14 mouse cellular contexts compared by ENCODE assay signal in genomic region chr17:31113191-31113856, GRCm38 (mm10). TPM values are rescaled to one million over a fixed set of nuclear protein-coding genes. Genes with fewer than 3 reads are reported as not detected.
DNase-seq lines count a peak whose midpoint lies in the region; ATAC-seq and TF ChIP-seq lines count a peak whose summit lies in the region.
"Had no signal": no experiment of that assay in that cellular context is flagged by ENCODE, and none has a peak within 500 bp of the region (broad histone marks: within the 10 kb centered on the region; RNA-seq: fewer than 3 reads in every experiment).

No protein-coding gene starts in this region.

- no peak for ATAC-seq in midbrain, postnatal 0 days (ENCODE audit: low FRiP score)
- peak; percentile 26; the same call in 1 of the 2 replicates for ATAC-seq in embryonic facial prominence, embryonic 13.5 days (ENCODE audit: insufficient number of reproducible peaks, insufficient read depth, low FRiP score, low TSS enrichment, low read depth)
- ATAC-seq in midbrain, embryonic 13.5 days, result peak; percentile 19; the same call in 1 of the 2 replicates
- ATAC-seq in megakaryocyte, adult 5-6 weeks (ENCODE audit: poor library complexity, severe bottlenecking), result no peak
- ATAC-seq in monocyte, adult 5-6 weeks (replicated peaks; ENCODE audit: insufficient number of reproducible peaks, low FRiP score, low TSS enrichment, poor library complexity, severe bottlenecking), result no peak

- H3K36me3 ChIP-seq in midbrain, embryonic 10.5 days, result peaks cover 17% of the 10 kb centered on the region; the same call in 1 of the 2 replicates
- peaks cover 64% of the 10 kb centered on the region for H3K36me3 ChIP-seq in midbrain, postnatal 0 days (ENCODE audit: insufficient read depth, low read length)
- H3K36me3 ChIP-seq in embryonic facial prominence, embryonic 13.5 days, result peaks cover 14% of the 10 kb centered on the region; the same call in 1 of the 2 replicates
- peaks cover 75% of the 10 kb centered on the region for H3K36me3 ChIP-seq in midbrain, embryonic 13.5 days
- H3K36me3 ChIP-seq: limb, embryonic 15.5 days; lung, embryonic 15.5 days had no signal

- H3K9me3 ChIP-seq in midbrain, embryonic 10.5 days (replicated peaks), result no peaks in the 10 kb centered on the region
- no peaks in the 10 kb centered on the region for H3K9me3 ChIP-seq in midbrain, postnatal 0 days (ENCODE audit: low read length)
- no peaks in the 10 kb centered on the region for H3K9me3 ChIP-seq in embryonic facial prominence, embryonic 13.5 days
- H3K9me3 ChIP-seq in midbrain, embryonic 13.5 days, result no peaks in the 10 kb centered on the region
- H3K9me3 ChIP-seq: limb, embryonic 15.5 days; lung, embryonic 15.5 days had no signal

- peaks cover 47% of the 10 kb centered on the region for H3K4me1 ChIP-seq in midbrain, embryonic 10.5 days
- no peaks in the 10 kb centered on the region for H3K4me1 ChIP-seq in midbrain, postnatal 0 days (ENCODE audit: insufficient read depth, low read length)
- H3K4me1 ChIP-seq in embryonic facial prominence, embryonic 13.5 days, result peaks cover 19% of the 10 kb centered on the region
- H3K4me1 ChIP-seq in midbrain, embryonic 13.5 days (replicated peaks), result peaks cover 15% of the 10 kb centered on the region
- H3K4me1 ChIP-seq: lung, embryonic 15.5 days had no signal

- H3K4me3 ChIP-seq in midbrain, embryonic 10.5 days, result peak overlapping the region; percentile 21; the same call in 1 of the 2 replicates
- H3K4me3 ChIP-seq in midbrain, postnatal 0 days (ENCODE audit: low read depth, low read length), result no peak overlapping the region
- H3K4me3 ChIP-seq in embryonic facial prominence, embryonic 13.5 days, result no peak overlapping the region
- H3K4me3 ChIP-seq in midbrain, embryonic 13.5 days (replicated peaks), result no peak overlapping the region
- H3K4me3 ChIP-seq: limb, embryonic 15.5 days; lung, embryonic 15.5 days had no signal

- H3K27me3 ChIP-seq in midbrain, embryonic 10.5 days (ENCODE audit: low read depth, poor library complexity, severe bottlenecking), result peaks cover 4% of the 10 kb centered on the region; the same call in 1 of the 2 replicates
- no peaks in the 10 kb centered on the region for H3K27me3 ChIP-seq in midbrain, postnatal 0 days (ENCODE audit: insufficient read depth, low read length)
- H3K27me3 ChIP-seq in embryonic facial prominence, embryonic 13.5 days, result no peaks in the 10 kb centered on the region
- H3K27me3 ChIP-seq in midbrain, embryonic 13.5 days, result no peaks in the 10 kb centered on the region
- H3K27me3 ChIP-seq: limb, embryonic 15.5 days; lung, embryonic 15.5 days had no signal

- DNase-seq in midbrain, embryonic 10.5 days (ENCODE audit: low spot score), result peak; percentile 79
- DNase-seq in midbrain, postnatal 0 days (ENCODE audit: low spot score), result no peak
- DNase-seq in brain, embryonic 14.5 days (ENCODE audit: low read depth), result peak; percentile 69
- DNase-seq: cerebellum, postnatal 10 days; kidney, adult 11 months; kidney, postnatal 4 days had no signal

- no peak overlapping the region for H3K4me2 ChIP-seq in midbrain, postnatal 0 days (ENCODE audit: low read depth, low read length, poor library complexity, severe bottlenecking)
- H3K4me2 ChIP-seq in embryonic facial prominence, embryonic 13.5 days, result no peak overlapping the region
- H3K4me2 ChIP-seq in midbrain, embryonic 13.5 days (replicated peaks), result no peak overlapping the region
- H3K4me2 ChIP-seq: limb, embryonic 15.5 days; lung, embryonic 15.5 days had no signal

- no peak overlapping the region for H3K9ac ChIP-seq in midbrain, postnatal 0 days (replicated peaks; ENCODE audit: low read length, poor library complexity, severe bottlenecking)
- no peak overlapping the region for H3K9ac ChIP-seq in embryonic facial prominence, embryonic 13.5 days
- no peak overlapping the region for H3K9ac ChIP-seq in midbrain, embryonic 13.5 days (replicated peaks)
- H3K9ac ChIP-seq: limb, embryonic 15.5 days; lung, embryonic 15.5 days had no signal

- 35% methylated on average over 9 of the region's 9 CpGs for WGBS in midbrain, embryonic 10.5 days
- WGBS in midbrain, postnatal 0 days, result 21% methylated on average over 9 of the region's 9 CpGs
- 43% methylated on average over 9 of the region's 9 CpGs for WGBS in embryonic facial prominence, embryonic 13.5 days
- 16% methylated on average over 9 of the region's 9 CpGs for WGBS in midbrain, embryonic 13.5 days

- TF ChIP-seq POLR2A in brain, embryonic 14.5 days (IDR thresholded peaks at IDR 0.05; ENCODE audit: borderline replicate concordance, extremely low read depth, insufficient read depth, insufficient read length, poor library complexity, severe bottlenecking), result no peak

- peak overlapping the region; percentile 85 for H3K27ac ChIP-seq in midbrain, embryonic 10.5 days (replicated peaks)
- no peak overlapping the region for H3K27ac ChIP-seq in midbrain, postnatal 0 days (ENCODE audit: low read depth, low read length)
- H3K27ac ChIP-seq in embryonic facial prominence, embryonic 13.5 days, result peak overlapping the region; percentile 83
- H3K27ac ChIP-seq in midbrain, embryonic 13.5 days, result peak overlapping the region; percentile 61
- H3K27ac ChIP-seq: limb, embryonic 15.5 days; lung, embryonic 15.5 days had no signal

- no peak for TF ChIP-seq CTCF in midbrain, postnatal 0 days (IDR thresholded peaks at IDR 0.05)
- TF ChIP-seq CTCF in brain, embryonic 14.5 days (IDR thresholded peaks at IDR 0.05; ENCODE audit: borderline replicate concordance, extremely low read depth, insufficient read depth, insufficient read length), result no peak

RNA-seq across cellular contexts. Expression of gene Tff3, which starts 16.1 kb away (rescaled TPM):
- polyA plus RNA-seq in midbrain, embryonic 10.5 days (2016; fragmentation: Nextera tagmentation; extraction: Ambion mirVana), result 1.2 TPM in 1 of 2 replicates, not detected in the other
- total RNA-seq in midbrain, postnatal 0 days (2014; rRNA removed), result not detected in 2 replicates
- polyA plus RNA-seq in midbrain, postnatal 0 days (2015; fragmentation: Nextera tagmentation; extraction: Ambion mirVana), result 0.52 and 0.83 TPM in 2 replicates
- 0.97 and 1.1 TPM in 2 replicates for polyA plus RNA-seq in brain, embryonic 14.5 days (2012; rRNA removed)
- 5.7 TPM in 1 of 2 replicates, not detected in the other for polyA plus RNA-seq in embryonic facial prominence, embryonic 13.5 days (2015; fragmentation: Nextera tagmentation; extraction: Ambion mirVana)
- polyA plus RNA-seq in midbrain, embryonic 13.5 days (2015; fragmentation: Nextera tagmentation; extraction: Ambion mirVana), result 0.97 and 2.0 TPM in 2 replicates
- not detected in 2 replicates for total RNA-seq in megakaryocyte, adult 5-6 weeks (2015)
- total RNA-seq in megakaryocyte, adult 5-6 weeks (2017), result not detected in 2 replicates
- not detected in 3 replicates for total RNA-seq in monocyte, adult 5-6 weeks (2017)
- total RNA-seq: megakaryocyte-erythroid progenitor cell, adult 5-6 weeks had no signal
- polyA plus RNA-seq: heart, postnatal 0 days had no signal

RNA-seq across cellular contexts. Expression of gene Tff2, which starts 30.8 kb away (rescaled TPM):
- polyA plus RNA-seq in midbrain, embryonic 10.5 days (2016; fragmentation: Nextera tagmentation; extraction: Ambion mirVana), result not detected in 2 replicates
- total RNA-seq in midbrain, postnatal 0 days (2014; rRNA removed), result not detected in 2 replicates
- not detected in 2 replicates for polyA plus RNA-seq in midbrain, postnatal 0 days (2015; fragmentation: Nextera tagmentation; extraction: Ambion mirVana)
- not detected in 2 replicates for polyA plus RNA-seq in brain, embryonic 14.5 days (2012; rRNA removed)
- not detected in 2 replicates for polyA plus RNA-seq in embryonic facial prominence, embryonic 13.5 days (2015; fragmentation: Nextera tagmentation; extraction: Ambion mirVana)
- polyA plus RNA-seq in midbrain, embryonic 13.5 days (2015; fragmentation: Nextera tagmentation; extraction: Ambion mirVana), result not detected in 2 replicates
- not detected in 2 replicates for total RNA-seq in megakaryocyte, adult 5-6 weeks (2015)
- not detected in 2 replicates for total RNA-seq in megakaryocyte, adult 5-6 weeks (2017)
- not detected in 3 replicates for total RNA-seq in monocyte, adult 5-6 weeks (2017)
- total RNA-seq: megakaryocyte-erythroid progenitor cell, adult 5-6 weeks had no signal
- polyA plus RNA-seq: heart, postnatal 0 days; limb, embryonic 15.5 days; lung, embryonic 15.5 days had no signal

RNA-seq across cellular contexts. Expression of gene Tff1, which starts 51.8 kb away (rescaled TPM):
- polyA plus RNA-seq in midbrain, embryonic 10.5 days (2016; fragmentation: Nextera tagmentation; extraction: Ambion mirVana), result not detected in 2 replicates
- total RNA-seq in midbrain, postnatal 0 days (2014; rRNA removed), result not detected in 2 replicates
- not detected in 2 replicates for polyA plus RNA-seq in midbrain, postnatal 0 days (2015; fragmentation: Nextera tagmentation; extraction: Ambion mirVana)
- not detected in 2 replicates for polyA plus RNA-seq in brain, embryonic 14.5 days (2012; rRNA removed)
- polyA plus RNA-seq in embryonic facial prominence, embryonic 13.5 days (2015; fragmentation: Nextera tagmentation; extraction: Ambion mirVana), result not detected in 2 replicates
- not detected in 2 replicates for polyA plus RNA-seq in midbrain, embryonic 13.5 days (2015; fragmentation: Nextera tagmentation; extraction: Ambion mirVana)
- total RNA-seq in megakaryocyte, adult 5-6 weeks (2015), result not detected in 2 replicates
- total RNA-seq in megakaryocyte, adult 5-6 weeks (2017), result not detected in 2 replicates
- total RNA-seq in monocyte, adult 5-6 weeks (2017), result not detected in 3 replicates
- total RNA-seq: megakaryocyte-erythroid progenitor cell, adult 5-6 weeks had no signal
- polyA plus RNA-seq: heart, postnatal 0 days; limb, embryonic 15.5 days; lung, embryonic 15.5 days had no signal

RNA-seq across cellular contexts. Expression of gene Abcg1, which starts 55.8 kb away (rescaled TPM):
- 5.8 and 9.0 TPM in 2 replicates for polyA plus RNA-seq in midbrain, embryonic 10.5 days (2016; fragmentation: Nextera tagmentation; extraction: Ambion mirVana)
- total RNA-seq in midbrain, postnatal 0 days (2014; rRNA removed), result 29.2 and 38.7 TPM in 2 replicates
- polyA plus RNA-seq in midbrain, postnatal 0 days (2015; fragmentation: Nextera tagmentation; extraction: Ambion mirVana), result 19.6 and 20.7 TPM in 2 replicates
- polyA plus RNA-seq in brain, embryonic 14.5 days (2012; rRNA removed), result 8.7 and 12.8 TPM in 2 replicates
- polyA plus RNA-seq in embryonic facial prominence, embryonic 13.5 days (2015; fragmentation: Nextera tagmentation; extraction: Ambion mirVana), result 14.2 and 14.9 TPM in 2 replicates
- 21.8 and 24.4 TPM in 2 replicates for polyA plus RNA-seq in midbrain, embryonic 13.5 days (2015; fragmentation: Nextera tagmentation; extraction: Ambion mirVana)
- 13.2 and 20.1 TPM in 2 replicates for total RNA-seq in megakaryocyte, adult 5-6 weeks (2015)
- 19.2 and 23.7 TPM in 2 replicates for total RNA-seq in megakaryocyte, adult 5-6 weeks (2017)
- 67.2 to 83.6 TPM (median 68.0 TPM) in 3 replicates for total RNA-seq in monocyte, adult 5-6 weeks (2017)

Comparison
In these comparisons a context has a peak if more than half of its experiments do, and no peak if none do; other contexts are left out.
1. ATAC-seq: peak in embryonic facial prominence, embryonic 13.5 days (single experiment) and midbrain, embryonic 13.5 days (single experiment); none in midbrain, postnatal 0 days (single experiment), megakaryocyte, adult 5-6 weeks (single experiment) and monocyte, adult 5-6 weeks (single experiment).